In the genomic region with DNA sequence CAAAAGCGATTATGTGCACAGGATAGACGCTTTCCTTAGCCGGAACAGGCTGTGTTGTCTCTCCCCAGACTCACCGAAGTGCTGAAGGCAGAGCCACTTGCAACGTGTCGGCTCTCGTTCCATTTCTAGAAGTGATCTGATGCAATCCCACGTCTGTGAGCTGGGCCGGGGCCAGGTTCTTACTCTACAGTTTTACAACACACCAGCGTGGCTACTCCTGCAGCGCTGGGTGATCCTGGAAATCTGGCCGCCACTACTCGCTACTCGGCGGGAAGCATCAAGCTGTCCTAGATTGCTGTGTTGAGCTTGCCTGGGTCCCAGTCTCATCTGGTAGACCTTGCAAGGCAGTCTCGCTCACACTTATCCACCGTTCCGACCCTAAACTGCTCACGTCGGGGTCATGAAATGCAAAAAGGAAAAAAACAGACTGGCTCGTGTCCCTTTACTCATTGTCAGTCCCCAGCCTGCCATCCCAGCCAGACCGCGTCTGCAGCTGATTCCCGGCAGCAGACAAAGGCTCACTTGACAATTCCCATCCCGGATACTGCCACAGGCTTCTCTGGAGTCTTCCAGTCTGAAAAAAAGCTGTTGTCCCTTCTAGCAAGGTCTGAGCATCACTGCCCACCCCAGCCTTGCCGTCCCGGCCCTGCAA, we compare ENCODE assay signal across 8 mouse cellular contexts. TPM values are rescaled to one million over a fixed set of nuclear protein-coding genes. Genes with fewer than 3 reads are reported as not detected.
A peak's percentile ranks its signal among the peaks of the same experiment; 100 is the strongest.
DNase-seq lines count a peak whose midpoint lies in the region; ATAC-seq and TF ChIP-seq lines count a peak whose summit lies in the region.

No protein-coding gene starts in this region.

- H3K9ac ChIP-seq in kidney, embryonic 16.5 days (replicated peaks; ENCODE audit: low read length): peak overlapping the region; percentile 50
- no peak overlapping the region for H3K9ac ChIP-seq in liver, adult 2 months (ENCODE audit: low read depth, low read length)
- peak overlapping the region; percentile 85 for H3K9ac ChIP-seq in midbrain, postnatal 0 days (replicated peaks; ENCODE audit: low read length, poor library complexity, severe bottlenecking)

- peak overlapping the region; percentile 81 for H3K4me2 ChIP-seq in kidney, embryonic 16.5 days (replicated peaks; ENCODE audit: low read depth, low read length)
- H3K4me2 ChIP-seq in midbrain, postnatal 0 days (ENCODE audit: low read depth, low read length, poor library complexity, severe bottlenecking): peak overlapping the region; percentile 78

- 2% methylated on average over 27 of the region's 27 CpGs for WGBS in heart, embryonic 10.5 days
- 3% methylated on average over 27 of the region's 27 CpGs for WGBS in kidney, embryonic 16.5 days
- WGBS in liver, adult 2 months: 3% methylated on average over 27 of the region's 27 CpGs
- under 1% methylated on average over 27 of the region's 27 CpGs for WGBS in midbrain, postnatal 0 days

- H3K4me1 ChIP-seq in heart, embryonic 10.5 days: peaks cover 7% of the 10 kb centered on the region
- H3K4me1 ChIP-seq in kidney, embryonic 16.5 days (ENCODE audit: insufficient read depth, low read length): peaks cover 12% of the 10 kb centered on the region; the same call in 1 of the 2 replicates
- peaks cover 1% of the 10 kb centered on the region; the same call in 1 of the 2 replicates for H3K4me1 ChIP-seq in liver, adult 2 months (ENCODE audit: control insufficient read depth, insufficient read depth, low read length)
- no peaks in the 10 kb centered on the region for H3K4me1 ChIP-seq in midbrain, postnatal 0 days (ENCODE audit: insufficient read depth, low read length)

- no peaks in the 10 kb centered on the region for H3K79me2 ChIP-seq in liver, adult 2 months (ENCODE audit: control insufficient read depth, insufficient read depth, low read length)

- TF ChIP-seq CTCF in liver, adult 2 months (IDR thresholded peaks at IDR 0.05; ENCODE audit: low read depth, low read length): no peak
- no peak for TF ChIP-seq CTCF in midbrain, postnatal 0 days (IDR thresholded peaks at IDR 0.05)

- peak overlapping the region; percentile 76 for H3K27ac ChIP-seq in heart, embryonic 10.5 days
- H3K27ac ChIP-seq in kidney, embryonic 16.5 days (ENCODE audit: low read length): no peak overlapping the region
- no peak overlapping the region for H3K27ac ChIP-seq in liver, adult 2 months (replicated peaks; ENCODE audit: insufficient read depth, low read depth, low read length)
- peak overlapping the region; percentile 77 for H3K27ac ChIP-seq in midbrain, postnatal 0 days (ENCODE audit: low read depth, low read length)

- H3K27me3 ChIP-seq in heart, embryonic 10.5 days (ENCODE audit: insufficient read depth, poor library complexity, severe bottlenecking): peaks cover 6% of the 10 kb centered on the region; the same call in 1 of the 2 replicates
- H3K27me3 ChIP-seq in kidney, embryonic 16.5 days (ENCODE audit: insufficient read depth, low read length): peaks cover 3% of the 10 kb centered on the region; the same call in 1 of the 2 replicates
- H3K27me3 ChIP-seq in liver, adult 2 months (ENCODE audit: control insufficient read depth, insufficient read depth, low read length): no peaks in the 10 kb centered on the region
- H3K27me3 ChIP-seq in midbrain, postnatal 0 days (ENCODE audit: insufficient read depth, low read length): no peaks in the 10 kb centered on the region

- no peaks in the 10 kb centered on the region for H3K9me3 ChIP-seq in heart, embryonic 10.5 days
- no peaks in the 10 kb centered on the region for H3K9me3 ChIP-seq in kidney, embryonic 16.5 days (ENCODE audit: low read length)
- no peaks in the 10 kb centered on the region for H3K9me3 ChIP-seq in midbrain, postnatal 0 days (ENCODE audit: low read length)

- peak; percentile 46; the same call in 1 of the 2 replicates for ATAC-seq in kidney, embryonic 16.5 days (ENCODE audit: low FRiP score, low TSS enrichment)
- ATAC-seq in midbrain, postnatal 0 days (ENCODE audit: low FRiP score): peak; percentile 45

- H3K4me3 ChIP-seq in heart, embryonic 10.5 days: peak overlapping the region; percentile 79
- peak overlapping the region; percentile 47 for H3K4me3 ChIP-seq in kidney, embryonic 16.5 days (ENCODE audit: low read length)
- H3K4me3 ChIP-seq in liver, adult 2 months (ENCODE audit: insufficient read depth, low read depth, low read length): peak overlapping the region; percentile 50; the same call in 1 of the 2 replicates
- H3K4me3 ChIP-seq in midbrain, postnatal 0 days (ENCODE audit: low read depth, low read length): peak overlapping the region; percentile 59

- DNase-seq in 3T3-L1 (ENCODE audit: low read depth, low spot score): peak; percentile 87
- peak; percentile 84 for DNase-seq in adrenal gland, postnatal 14 days
- DNase-seq in fat pad, adult 2 months (ENCODE audit: extremely low read depth, low read depth, low spot score): peak; percentile 62
- DNase-seq in heart, embryonic 10.5 days (ENCODE audit: low spot score): no peak
- peak; percentile 62 for DNase-seq in liver, adult 2 months (ENCODE audit: extremely low read depth, low read depth, low spot score)
- DNase-seq in midbrain, postnatal 0 days (ENCODE audit: low spot score): peak; percentile 67
- peak; percentile 56 for DNase-seq in urinary bladder, postnatal 25 days (ENCODE audit: low spot score)

- no peak for TF ChIP-seq POLR2A in liver, adult 2 months (IDR thresholded peaks at IDR 0.05; ENCODE audit: extremely low read depth, insufficient read depth, low read length)

- 0 out of 2 replicates have a peak, but pooled peaks cover 2% of the 10 kb centered on the region for H3K36me3 ChIP-seq in heart, embryonic 10.5 days
- H3K36me3 ChIP-seq in kidney, embryonic 16.5 days (ENCODE audit: insufficient read depth, low read length): no peaks in the 10 kb centered on the region
- H3K36me3 ChIP-seq in liver, adult 2 months (ENCODE audit: control insufficient read depth, insufficient read depth, low read length): no peaks in the 10 kb centered on the region
- no peaks in the 10 kb centered on the region for H3K36me3 ChIP-seq in midbrain, postnatal 0 days (ENCODE audit: insufficient read depth, low read length)

RNA-seq across cellular contexts. Expression of gene Aldh1l2, which starts 0.6 kb away (rescaled TPM):
- total RNA-seq in adrenal gland, postnatal 14 days (2021): 0.74 and 0.90 TPM in 2 replicates
- polyA plus RNA-seq in heart, embryonic 10.5 days (2016; fragmentation: Nextera tagmentation; extraction: Ambion mirVana): 3.7 and 8.6 TPM in 2 replicates
- 0.80 and 0.81 TPM in 2 replicates for polyA plus RNA-seq in kidney, embryonic 16.5 days (2015; fragmentation: Nextera tagmentation; extraction: Ambion mirVana)
- total RNA-seq in liver, adult 2 months (2014; rRNA removed): 0.09 and 1.5 TPM in 2 replicates
- 0.04 and 0.06 TPM in 2 replicates for polyA plus RNA-seq in liver, adult 2 months (2012; rRNA removed)
- 21.5 and 27.4 TPM in 2 replicates for total RNA-seq in midbrain, postnatal 0 days (2014; rRNA removed)
- 8.7 and 10.8 TPM in 2 replicates for polyA plus RNA-seq in midbrain, postnatal 0 days (2015; fragmentation: Nextera tagmentation; extraction: Ambion mirVana)

RNA-seq across cellular contexts. Expression of gene Washc4, which starts 10.2 kb away (rescaled TPM):
- total RNA-seq in adrenal gland, postnatal 14 days (2021): 20.9 and 22.0 TPM in 2 replicates
- 29.6 and 32.1 TPM in 2 replicates for polyA plus RNA-seq in heart, embryonic 10.5 days (2016; fragmentation: Nextera tagmentation; extraction: Ambion mirVana)
- 37.2 and 39.5 TPM in 2 replicates for polyA plus RNA-seq in kidney, embryonic 16.5 days (2015; fragmentation: Nextera tagmentation; extraction: Ambion mirVana)
- total RNA-seq in liver, adult 2 months (2014; rRNA removed): 21.7 and 26.7 TPM in 2 replicates
- 1.2 and 1.3 TPM in 2 replicates for polyA plus RNA-seq in liver, adult 2 months (2012; rRNA removed)
- total RNA-seq in midbrain, postnatal 0 days (2014; rRNA removed): 16.5 and 25.4 TPM in 2 replicates
- 21.8 and 22.1 TPM in 2 replicates for polyA plus RNA-seq in midbrain, postnatal 0 days (2015; fragmentation: Nextera tagmentation; extraction: Ambion mirVana)

Comparison
In these comparisons a context has a peak if more than half of its experiments do, and no peak if none do; other contexts are left out.
1. H3K27ac ChIP-seq: peak in heart, embryonic 10.5 days (single experiment) and midbrain, postnatal 0 days (single experiment); none in kidney, embryonic 16.5 days (single experiment) and liver, adult 2 months (single experiment).
2. Peak in every context shown above with its lines, with median percentiles within 50 percentile points of each other: H3K4me3 ChIP-seq.